Mouse (Mus musculus): ENCODE results near the gene Bcdin3d. TPM values are rescaled to one million over a fixed set of nuclear protein-coding genes. Genes with fewer than 3 reads are reported as not detected.
"Not testable (repeated sequence)": the region's sequence is repeated elsewhere in the genome, so short reads cannot be mapped to it uniquely, and the experiment has no call there.

Bcdin3d gene
- total RNA-seq, 2 experiments from 2014 or later = 3.6 to 4.2 TPM

DNA sequence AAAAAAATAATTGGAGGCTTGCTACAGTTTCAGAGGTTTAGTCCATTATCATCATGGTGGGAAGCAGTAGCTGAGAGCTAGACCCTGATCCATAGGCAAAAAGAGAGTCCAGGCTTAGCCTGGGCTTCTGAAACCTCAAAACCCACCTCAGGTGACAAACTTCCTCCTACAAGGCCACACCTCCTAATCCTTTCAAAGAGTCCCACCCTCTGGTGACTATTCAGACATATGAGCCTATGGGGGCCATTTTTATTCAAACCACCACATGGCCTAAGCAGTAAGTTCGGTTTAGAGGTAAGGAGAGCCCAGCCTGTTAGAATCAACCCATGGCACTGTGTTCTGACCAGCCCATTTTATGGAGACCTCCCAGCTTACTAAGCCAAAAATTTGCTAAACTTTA is 1.3 kb upstream of the Bcdin3d start:
- no peak for ATAC-seq (replicated peaks; ENCODE audit: poor library complexity, severe bottlenecking)

DNA sequence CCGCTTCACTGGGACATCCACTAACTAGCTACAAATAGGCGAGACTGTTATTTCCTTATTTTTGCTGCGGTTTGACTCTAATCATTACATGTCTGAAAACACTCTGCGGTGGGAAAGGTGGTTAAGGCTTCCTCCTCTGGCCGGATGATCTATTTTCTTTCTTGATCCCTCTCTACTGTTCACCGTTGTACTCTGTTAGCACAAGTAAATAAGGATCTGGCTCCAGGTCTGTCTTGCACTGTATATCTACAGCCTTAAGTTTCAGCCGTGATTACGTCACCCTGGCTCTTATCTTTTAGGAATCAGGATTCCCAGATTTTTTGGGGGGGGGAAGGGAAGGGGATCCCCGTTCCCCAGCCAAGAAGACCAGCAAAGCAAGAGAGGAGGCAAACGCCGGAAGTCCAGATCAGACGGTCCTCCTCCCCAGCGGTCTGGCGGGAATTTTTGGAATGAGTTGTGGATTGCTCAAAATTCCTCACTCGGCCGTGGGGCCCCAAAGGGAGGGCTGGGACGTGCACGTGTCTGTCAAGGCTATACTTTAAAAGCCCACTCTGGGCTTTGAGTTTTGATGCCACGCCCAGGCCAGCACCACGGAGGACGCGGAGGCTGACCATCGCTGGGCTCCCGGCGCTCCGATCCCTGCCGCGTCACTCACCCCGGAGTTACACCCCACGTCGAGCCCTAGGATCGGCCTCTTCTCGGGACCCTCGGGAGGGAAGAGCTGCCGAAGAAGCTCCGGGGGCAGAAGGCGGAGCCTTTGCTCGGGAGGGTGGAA is 542 bp downstream of the Bcdin3d start:
- ATAC-seq (replicated peaks; ENCODE audit: poor library complexity, severe bottlenecking) = peak; percentile 54

DNA sequence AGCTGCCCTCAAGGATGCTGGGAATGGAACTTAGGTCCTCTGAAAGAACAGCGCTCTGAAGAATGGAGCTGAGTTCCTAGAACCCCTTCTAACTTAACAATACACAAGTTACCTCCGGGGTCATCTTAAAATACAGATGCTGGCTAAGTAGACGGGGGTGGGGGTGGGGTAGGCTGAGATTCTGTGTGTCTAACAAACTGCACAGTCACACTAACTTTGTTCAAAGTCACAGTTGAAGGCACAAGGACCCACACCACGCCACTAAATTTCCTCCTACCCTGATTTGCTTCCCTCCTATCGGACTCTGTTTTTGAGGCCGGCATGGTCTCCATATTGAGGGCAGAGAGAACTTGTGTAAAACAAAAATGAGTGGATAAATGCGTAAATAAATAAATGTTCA is 1.6 kb downstream of the Bcdin3d start:
- ATAC-seq (replicated peaks; ENCODE audit: poor library complexity, severe bottlenecking) = no peak

DNA sequence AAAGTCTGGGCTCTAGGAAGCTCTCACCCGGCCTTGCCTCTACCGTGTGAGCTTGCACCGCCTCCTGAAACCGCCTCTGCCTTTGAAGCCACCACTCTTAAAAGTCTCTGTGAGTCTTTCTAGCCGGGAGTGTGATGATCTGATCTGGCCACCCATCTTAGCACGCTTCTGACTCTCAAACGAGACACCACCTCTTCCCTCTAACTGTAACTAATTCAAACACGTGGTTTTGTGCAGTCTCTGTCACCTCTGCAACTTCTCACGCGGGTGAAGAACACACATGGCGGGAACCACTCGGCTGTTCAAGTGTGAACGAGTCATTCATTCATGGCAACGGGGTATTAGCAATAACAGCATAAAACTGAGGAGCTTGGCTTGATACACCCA is 2.9 kb downstream of the Bcdin3d start:
- no peak for ATAC-seq (replicated peaks; ENCODE audit: poor library complexity, severe bottlenecking)

DNA sequence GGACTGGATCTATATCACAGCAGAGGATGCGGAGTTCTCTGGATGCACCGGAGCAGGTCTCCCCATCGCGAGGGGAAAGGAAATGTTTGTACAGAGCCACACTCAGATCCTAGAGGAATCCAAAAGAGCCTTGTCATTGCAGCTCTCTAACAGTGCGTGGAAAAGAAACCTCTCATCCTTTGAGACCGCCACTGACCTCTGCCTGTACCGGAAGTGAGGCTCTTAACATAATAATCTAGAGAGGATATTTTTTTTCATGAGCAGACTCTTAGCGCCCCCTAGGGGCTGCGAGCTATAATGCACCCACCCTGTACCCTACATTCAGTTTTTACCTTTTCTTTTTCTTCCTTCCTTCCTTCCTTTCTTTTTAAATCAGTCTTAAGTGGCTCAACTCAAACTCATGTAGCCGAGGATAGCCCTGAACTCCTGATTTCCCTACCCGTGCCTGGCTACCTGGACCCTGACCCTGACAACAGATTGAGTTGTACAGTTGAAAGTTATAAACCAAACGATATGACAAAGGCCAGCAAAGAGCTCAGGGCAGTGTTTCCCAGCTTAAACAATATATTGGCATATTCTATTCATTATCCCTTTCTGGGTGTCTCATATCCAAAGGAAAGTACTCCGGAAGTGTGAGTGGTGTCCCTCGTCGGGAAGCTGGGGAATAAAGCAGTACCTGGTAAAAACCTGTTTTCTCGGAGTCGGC is 3.4 kb downstream of the Bcdin3d start:
- 0 out of 2 replicates have a peak, but pooled peaks have one; percentile 20 for ATAC-seq (replicated peaks; ENCODE audit: poor library complexity, severe bottlenecking)

DNA sequence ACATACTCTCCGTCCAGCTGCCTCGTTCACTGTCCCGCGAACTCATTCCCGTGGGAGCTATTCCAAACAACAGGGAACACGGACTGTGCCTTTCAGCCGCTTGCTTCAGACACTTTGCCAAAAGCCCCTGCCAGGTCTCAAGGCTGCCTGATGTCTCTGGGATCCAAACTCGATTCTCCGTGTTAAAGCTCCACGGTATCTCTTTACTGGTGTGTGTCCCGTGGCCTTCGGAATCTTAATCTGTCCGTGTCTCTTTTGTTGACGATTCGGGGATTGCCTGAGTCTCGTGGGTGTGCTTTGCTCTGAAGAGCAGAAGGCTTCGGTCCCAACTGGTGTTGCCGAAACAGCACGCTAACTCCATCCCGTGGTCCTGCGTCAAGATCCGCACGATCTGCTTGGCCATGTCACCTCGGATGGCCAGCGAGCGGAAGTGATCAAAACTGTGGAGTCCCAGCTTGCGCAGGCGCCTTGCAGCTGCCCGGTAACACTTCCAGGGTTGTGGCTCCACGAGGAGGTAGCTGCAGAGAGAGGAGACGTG is 4.2 kb downstream of the Bcdin3d start:
- no peak for ATAC-seq (replicated peaks; ENCODE audit: poor library complexity, severe bottlenecking)

DNA sequence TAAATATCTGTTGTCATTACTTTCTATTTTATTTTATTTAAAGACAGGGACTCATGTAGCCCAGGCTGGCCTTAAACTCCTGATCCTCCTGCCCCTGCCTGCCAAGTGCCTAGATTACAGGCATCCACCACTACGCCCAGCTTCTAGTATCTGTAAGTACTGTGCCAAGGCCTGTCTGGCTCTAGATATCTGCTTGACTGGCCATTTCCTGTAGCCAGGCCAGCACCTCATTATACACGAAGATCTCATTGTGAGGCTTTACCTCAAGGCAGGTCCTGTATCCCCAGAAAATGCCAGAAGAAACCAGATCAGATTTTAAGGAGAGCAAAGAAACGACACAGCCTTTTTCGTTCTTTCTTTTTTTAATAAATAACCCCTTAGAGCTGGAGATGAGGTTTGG is 4.8 kb downstream of the Bcdin3d start:
- no peak for ATAC-seq (replicated peaks; ENCODE audit: poor library complexity, severe bottlenecking)

DNA sequence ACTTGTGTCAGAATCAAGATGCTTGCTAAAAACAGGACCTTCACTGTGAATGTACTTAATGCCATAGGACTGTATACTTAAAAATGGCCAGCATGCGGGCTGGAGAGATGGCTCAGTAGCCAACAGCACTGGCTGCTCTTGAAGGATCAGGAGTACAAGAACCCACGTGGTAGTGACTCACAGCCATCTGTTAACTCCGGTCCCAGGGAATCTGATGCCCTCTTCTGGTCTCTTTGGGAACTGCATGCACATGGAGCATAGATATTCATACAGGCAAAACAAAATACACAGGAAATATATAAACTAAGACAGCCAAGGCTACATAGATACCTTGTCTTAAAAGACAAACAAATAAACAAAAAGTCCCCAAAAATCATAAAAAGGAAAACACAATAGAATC is 5.5 kb downstream of the Bcdin3d start:
- peak; percentile 68 for ATAC-seq (replicated peaks; ENCODE audit: poor library complexity, severe bottlenecking)

DNA sequence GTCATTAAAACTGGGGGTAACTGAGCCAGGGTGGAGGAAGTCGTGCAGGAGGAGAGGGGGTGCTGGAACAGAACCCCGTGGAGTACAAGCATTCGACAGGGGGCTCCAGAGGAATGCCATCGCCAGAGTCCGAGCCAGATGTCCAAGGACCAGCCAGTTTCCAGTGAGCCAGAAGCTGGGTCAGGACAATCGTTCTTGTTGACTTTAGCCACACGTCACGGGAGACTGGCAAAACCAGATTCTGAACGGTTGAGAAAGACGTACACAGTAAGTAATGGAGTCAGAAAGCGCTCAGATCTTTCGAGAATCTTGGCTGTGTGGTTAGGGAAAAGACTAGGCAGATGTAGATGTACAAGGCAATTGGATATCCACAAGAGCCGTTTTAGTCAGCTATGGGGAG is 11.3 kb downstream of the Bcdin3d start:
- no peak for ATAC-seq (replicated peaks; ENCODE audit: poor library complexity, severe bottlenecking)

DNA sequence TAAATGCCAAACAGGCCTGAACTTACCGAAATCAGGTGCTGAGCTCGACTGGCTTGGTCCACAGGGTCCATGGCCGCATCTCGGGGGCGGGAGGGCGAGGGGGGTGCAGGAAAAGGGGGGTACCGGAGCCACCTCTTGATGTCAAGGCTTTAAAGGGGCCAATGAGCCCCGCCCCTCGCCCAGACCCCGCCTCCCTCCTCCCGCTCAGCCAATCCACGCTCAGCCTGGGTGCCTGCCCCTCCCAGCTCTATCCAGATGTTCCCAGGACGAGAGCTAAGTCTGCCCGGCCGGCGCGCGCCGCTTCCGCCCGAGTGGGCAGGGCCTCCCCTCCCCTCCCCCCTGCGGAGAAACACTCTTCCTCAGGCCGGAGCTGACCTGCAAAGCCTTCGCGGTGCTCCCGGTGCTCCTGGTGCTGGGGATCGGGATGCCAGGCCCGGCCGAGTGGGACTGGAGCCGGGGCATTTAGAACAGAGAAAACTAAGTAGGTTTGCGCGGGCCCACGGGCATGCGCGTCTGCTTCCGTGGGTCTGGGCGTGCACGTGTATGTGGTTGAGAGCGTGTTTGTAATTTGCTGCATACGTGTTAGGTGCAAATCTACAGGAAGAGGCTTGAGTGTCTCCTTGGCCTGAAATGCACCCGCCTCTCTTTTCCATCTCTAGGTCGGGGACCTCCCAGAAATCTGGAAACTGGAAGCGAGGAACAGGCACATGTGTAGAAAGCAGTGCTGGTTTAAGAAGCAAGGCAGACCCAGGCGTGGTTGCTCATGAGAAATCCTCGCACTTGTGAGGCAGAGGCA is 16.7 kb downstream of the Bcdin3d start, which contains the start of gene Nckap5l:
Gene Nckap5l (minus strand): TSS at position 143 of the 796 bp plus-strand sequence.
- peak; percentile 92 for ATAC-seq (replicated peaks; ENCODE audit: poor library complexity, severe bottlenecking)

DNA sequence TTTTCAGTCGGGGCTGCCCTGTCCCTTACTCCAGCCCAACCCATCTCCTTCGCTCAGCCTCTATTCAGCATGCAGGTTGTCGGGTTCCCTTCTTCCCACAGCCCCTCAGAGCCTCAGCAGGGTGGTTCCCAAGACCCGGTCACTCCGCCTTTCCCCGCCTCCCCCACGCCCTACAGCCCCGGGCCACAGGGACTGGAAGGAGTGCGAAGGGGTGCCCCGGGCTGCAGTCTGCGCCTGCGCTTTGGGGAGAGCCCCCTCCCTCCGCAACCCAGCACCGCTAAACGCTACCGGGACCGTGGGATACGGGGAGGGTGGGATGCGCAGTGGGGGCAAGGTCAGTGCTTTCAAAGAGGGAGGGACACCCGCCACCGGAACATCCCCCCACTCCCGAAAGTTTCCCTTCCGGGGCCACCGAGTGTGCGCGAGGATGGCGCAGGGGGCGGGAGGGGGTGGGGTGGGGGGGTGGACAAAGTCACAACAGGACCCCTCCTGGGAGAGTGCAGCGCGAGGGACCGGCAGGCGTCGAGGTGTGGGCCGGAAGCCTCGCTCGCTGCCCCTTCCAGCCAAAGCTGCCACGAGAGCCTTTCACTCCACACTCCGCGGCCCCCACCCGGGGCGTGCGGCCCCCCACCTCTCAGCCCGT is 17.4 kb downstream of the Bcdin3d start:
- ATAC-seq (replicated peaks; ENCODE audit: poor library complexity, severe bottlenecking) = peak; percentile 34

DNA sequence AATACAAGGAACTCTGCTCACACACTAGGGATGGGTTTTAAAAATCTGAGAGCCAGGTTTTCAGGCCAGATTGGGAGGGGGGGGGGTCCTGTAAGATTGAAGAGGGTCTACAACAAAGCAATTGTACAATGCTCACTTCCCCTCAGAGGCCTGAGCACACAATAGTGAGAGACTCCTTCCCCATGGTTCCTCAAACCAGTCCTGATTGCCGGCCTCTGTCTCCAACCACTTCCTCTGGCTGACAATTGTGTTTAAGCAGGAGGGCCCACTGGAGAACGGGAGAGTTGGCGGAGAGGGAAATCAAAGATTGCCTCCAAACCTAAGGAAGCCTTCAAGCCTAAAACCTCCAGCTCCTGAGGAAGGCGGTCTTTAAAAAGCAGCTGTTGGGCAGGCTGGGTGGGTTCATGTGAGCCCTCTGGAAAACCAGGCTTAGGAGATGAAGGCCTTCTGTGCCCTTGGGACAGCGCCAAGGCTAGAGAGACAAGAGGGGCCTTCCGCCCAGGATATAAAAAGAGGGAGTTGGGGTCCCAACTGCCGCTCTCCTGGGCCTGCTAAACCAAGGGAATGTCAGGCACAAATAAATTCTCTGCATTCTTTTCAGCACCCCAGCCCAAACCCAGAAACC is 18.1 kb downstream of the Bcdin3d start:
- ATAC-seq (replicated peaks; ENCODE audit: poor library complexity, severe bottlenecking) = peak; percentile 65

DNA sequence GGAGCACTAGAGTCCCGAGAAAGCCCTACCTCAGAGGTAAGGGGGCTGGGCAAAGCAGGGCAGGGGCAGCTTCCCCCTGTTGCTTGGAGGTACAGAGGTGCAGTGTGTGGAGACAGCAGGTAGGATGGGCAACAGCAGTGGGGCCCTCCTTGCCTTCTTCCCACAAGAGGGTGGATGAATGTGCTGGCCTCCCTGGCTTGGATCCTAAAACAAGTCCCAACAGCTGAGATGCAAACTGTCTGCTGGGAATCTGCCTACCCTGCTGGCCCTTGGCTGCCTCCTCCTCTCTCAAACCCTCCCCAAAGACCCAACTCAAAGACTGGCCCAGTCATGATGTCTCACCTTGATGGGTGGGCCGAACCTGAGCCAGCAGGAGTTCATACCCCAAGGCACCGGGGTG is 19.1 kb downstream of the Bcdin3d start:
- ATAC-seq (replicated peaks; ENCODE audit: poor library complexity, severe bottlenecking) = no peak

DNA sequence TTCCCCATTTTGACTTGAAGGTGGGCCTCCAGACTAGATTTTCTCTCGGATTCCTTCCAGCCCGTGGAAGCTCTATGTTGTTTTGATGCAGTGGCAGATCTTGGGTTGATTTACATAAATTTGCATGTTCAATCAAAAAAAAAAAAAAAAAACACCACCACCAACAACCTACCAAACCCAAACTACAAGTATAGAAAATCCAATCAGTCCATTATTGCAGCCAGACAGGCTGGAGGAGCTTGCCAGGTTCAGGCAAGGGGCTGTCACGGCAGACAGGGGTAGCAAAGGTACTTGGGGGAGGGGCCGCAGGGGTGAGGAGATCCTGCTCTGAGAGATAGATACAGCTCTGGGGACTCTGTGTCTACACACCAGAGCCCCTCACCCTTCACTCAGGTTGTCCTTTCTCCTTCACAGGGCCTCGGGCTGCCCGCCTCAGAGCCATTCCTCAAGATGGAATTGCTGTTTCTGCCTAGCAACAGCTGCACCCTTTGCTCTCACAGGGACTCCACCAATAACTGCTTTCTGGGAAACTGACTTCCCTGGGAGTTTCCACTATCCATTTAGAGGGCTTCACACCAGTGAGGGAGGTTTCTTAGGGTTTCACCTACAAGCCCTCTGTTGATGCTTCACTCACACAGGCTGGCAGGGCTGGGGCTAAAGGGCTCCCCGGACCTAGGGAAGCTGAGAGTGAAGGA is 19.8 kb downstream of the Bcdin3d start:
- ATAC-seq (replicated peaks; ENCODE audit: poor library complexity, severe bottlenecking) = no peak

DNA sequence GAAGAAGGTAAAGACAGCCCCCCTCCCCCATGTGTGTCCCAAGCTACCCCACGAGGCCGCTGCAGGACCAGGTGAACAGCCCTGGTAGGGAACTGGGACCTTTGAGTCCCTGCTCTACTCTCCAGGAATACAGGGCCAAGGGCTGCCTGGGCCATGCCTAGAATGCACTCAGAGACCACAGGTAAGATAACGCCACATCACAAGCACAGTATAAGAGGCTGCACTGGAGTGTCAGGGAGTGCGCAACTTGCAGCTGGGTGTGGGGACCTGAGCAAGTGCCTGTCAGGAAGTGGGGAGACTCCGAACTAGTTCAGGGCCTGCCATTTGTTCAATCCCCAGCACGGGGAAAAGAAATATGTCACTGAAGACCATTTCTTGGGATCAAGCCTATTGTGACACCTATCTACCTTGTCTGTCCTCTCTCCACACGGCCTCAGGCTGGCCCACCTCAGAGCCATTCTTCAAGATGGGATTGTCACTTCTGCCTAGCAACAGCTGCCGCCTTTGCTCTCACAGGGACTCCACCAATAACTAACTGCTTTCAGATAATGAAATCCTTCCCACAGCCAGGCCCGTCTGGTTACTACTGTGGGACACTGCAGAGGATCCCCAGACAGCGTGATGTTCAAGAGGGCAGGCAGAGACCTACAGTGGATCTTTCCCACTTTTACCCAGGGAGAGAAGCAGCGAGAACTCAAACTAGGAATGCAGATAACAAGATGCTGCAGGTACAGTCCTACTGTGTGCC is 21.2 kb downstream of the Bcdin3d start:
- no peak for ATAC-seq (replicated peaks; ENCODE audit: poor library complexity, severe bottlenecking)

DNA sequence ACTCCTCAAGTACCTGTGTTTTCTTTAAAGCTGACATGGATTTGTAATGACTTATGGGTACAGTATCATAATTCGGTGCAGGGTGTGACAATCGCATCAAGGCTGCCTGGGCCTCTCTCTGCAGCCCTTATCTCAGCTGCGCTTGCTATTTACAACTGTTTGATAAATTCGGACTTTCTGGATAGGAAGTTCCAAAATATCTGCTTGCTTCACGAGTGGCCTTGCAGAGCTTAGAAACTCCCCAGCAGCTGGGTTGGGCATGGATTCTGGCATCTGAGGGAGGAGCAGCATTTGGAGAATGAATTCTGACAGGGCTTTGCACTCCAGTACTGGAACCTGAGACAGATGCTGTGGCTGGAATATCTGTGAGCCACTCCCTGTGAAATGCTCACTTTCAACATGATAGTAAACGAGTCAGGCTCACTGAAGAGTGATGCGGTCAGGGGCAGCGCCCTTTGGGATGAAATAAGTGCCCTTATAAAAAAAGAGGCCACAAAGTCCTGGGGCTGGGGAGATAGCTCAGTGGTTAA is 24.7 kb downstream of the Bcdin3d start:
- no peak for ATAC-seq (replicated peaks; ENCODE audit: poor library complexity, severe bottlenecking)

DNA sequence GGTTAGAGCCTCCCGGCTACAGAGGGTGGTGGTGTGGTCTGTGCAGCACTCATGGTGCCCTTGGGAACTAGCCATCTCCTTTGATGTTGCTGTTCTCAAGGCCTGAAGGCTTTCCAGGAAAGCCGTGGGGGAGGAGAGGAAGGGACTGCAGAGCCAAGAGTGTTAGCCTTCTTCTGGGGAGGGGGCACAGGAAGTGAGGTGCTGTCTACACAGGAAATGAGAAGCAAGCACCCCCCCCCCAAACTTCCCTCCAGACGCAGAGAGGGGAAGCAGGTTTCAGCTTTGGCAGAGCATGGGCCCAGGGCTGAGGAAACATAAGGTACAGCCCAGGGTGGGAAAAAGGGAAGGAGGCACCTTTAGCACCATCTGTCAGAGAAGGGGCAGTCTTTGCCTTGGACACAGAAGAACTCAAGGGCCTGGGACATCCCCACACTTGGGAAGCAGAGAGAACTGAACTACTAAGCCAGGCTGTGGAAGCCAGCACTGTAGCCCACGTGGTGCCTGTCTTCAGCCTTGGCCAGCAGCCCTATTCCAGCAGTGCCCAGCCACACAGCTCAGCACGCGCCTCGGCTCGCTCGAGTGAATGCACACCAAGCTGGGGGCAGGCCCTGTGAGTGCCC is 25.3 kb downstream of the Bcdin3d start:
- peak; percentile 91 for ATAC-seq (replicated peaks; ENCODE audit: poor library complexity, severe bottlenecking)

DNA sequence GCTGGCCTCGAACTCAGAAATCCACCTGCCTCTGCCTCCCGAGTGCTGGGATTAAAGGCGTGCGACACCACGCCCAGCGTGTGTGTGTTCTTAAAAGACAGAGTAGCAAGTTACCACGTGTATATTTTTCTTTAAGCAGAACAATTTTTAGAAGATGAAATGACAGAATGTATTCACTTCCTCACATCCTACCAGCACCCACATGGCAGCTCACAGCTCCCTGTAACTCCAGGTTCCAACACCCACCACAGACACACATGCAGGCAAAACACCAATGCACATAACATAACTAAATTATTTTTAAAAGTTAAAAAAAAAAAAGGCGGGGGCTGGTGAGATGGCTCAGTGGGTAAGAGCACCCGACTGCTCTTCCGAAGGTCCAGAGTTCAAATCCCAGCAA is 28.4 kb downstream of the Bcdin3d start:
- not testable (repeated sequence) for ATAC-seq (replicated peaks; ENCODE audit: poor library complexity, severe bottlenecking)

Data from granulocyte monocyte progenitor cell, adult 5-6 weeks (primary cell).